Mouse (Mus musculus) bone marrow macrophage, adult 2 months (primary cell): Measurements from ENCODE around the gene 1110057P08Rik. TPM values are rescaled to one million over a fixed set of nuclear protein-coding genes. Genes with fewer than 3 reads are reported as not detected.
"Not testable (repeated sequence)": the region's sequence is repeated elsewhere in the genome, so short reads cannot be mapped to it uniquely, and the experiment has no call there.

ENCODE experiments used
- H3K27ac ChIP-seq: 2 replicates; pipeline ENCODE4 v1.5.1; 2012; ENCODE audit warnings: low read depth, low read length; ENCODE audit not compliant: insufficient read depth
- H3K4me1 ChIP-seq: 2 replicates; pipeline ENCODE4 v1.6.1; 2012; ENCODE audit warnings: low read length; ENCODE audit not compliant: control insufficient read depth, insufficient read depth
- H3K4me3 ChIP-seq: 2 replicates; pipeline ENCODE4 v1.5.1; 2012; ENCODE audit warnings: mild to moderate bottlenecking, low read length, moderate library complexity; ENCODE audit not compliant: insufficient read depth
- CTCF ChIP-seq: IDR thresholded peaks from 2 replicates; pipeline ENCODE4 v1.5.1; 2012; ENCODE audit warnings: low read depth, mild to moderate bottlenecking, low read length, moderate library complexity
- POLR2A ChIP-seq: IDR thresholded peaks from 2 replicates; pipeline ENCODE4 v1.6.1; 2012; ENCODE audit warnings: mild to moderate bottlenecking, low read depth, low read length, borderline replicate concordance
- polyA plus RNA-seq: library from polyadenylated mRNA; stranded (reverse); fragments of >200 nt; gene quantifications from 2 replicates; pipeline ENCODE4 v1.2.4, GENCODE M21; 2012; ENCODE audit not compliant: missing spikeins, insufficient read depth, insufficient read length

Gene 1110057P08Rik
- polyA plus RNA-seq, result not detected in 2 replicates

DNA sequence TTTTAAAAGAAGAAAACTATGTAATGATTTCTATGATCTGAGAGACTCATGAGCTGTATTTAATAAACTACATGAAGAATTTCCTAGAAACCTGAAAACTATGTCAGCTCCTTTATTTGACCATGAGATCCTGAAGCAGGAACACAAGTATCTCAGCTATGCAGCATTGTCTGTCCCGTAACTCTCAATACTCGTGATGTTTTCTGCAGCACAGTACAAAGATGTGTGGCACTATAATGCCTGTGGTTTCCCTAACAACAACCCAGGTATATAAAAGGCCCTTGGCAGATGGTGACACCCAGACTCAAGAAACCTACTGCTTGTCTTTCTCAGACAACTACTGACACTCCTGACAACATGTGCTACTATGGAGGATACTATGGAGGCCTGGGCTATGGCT is at the start of gene 1110057P08Rik:
1110057P08Rik (plus strand) TSS at position 301 of the 400 bp plus-strand sequence.
- H3K4me3 ChIP-seq, result no peak within 1 kb of the TSS
- no peak within 1 kb of the TSS for H3K27ac ChIP-seq
- TF ChIP-seq CTCF, result no peak
- no peak for TF ChIP-seq POLR2A

DNA sequence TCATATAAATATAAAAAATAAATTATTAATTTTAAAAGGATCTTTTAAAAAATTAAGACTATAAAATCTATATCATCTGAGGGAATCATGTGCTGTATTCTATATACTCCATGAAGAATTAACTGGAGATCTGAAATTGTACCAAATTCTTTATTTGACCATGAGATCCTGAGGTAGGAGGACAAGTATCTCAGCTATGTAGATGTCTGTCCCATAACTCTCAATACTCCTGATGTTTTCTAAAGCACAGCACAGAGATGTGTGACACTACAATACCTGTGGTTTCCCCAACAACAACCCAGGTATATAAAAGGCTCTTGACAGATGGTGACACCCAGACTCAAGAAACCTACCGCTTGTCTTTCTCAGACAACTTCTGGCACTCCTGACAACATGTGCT is 34.0 kb upstream of the 1110057P08Rik start, which contains the start of gene Gm6358:
Gm6358 (plus strand) TSS at position 301 of the 400 bp plus-strand sequence.
- TF ChIP-seq CTCF (no peak), POLR2A (no peak)
- Histone ChIP-seq H3K4me3 (no peak within 1 kb of the TSS), H3K4me1 (no peaks in the 10 kb centered on the region), H3K27ac (no peak within 1 kb of the TSS)

More for the DNA sequence above, at the start of gene 1110057P08Rik:
- no peaks in the 10 kb centered on the region for H3K4me1 ChIP-seq

DNA sequence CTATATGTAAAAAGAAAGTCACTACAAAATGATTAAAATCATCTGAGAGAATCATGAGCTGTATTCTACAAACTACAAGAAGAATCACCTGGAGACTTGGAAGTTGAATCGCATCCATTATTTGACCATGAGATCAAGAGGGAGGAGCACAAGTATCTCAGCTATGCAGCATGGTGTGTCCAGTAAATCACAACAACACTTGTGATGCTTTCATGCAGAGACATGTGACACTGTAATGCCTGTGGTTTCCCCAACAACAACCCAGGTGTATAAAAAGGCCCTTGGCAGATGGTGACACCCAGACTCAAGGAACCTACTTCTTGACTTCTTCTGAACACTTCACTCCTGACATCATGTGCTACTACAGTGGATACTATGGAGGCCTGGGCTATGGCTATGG is 23.7 kb upstream of the 1110057P08Rik start, which contains the start of gene Gm10061:
Gm10061 (plus strand) TSS at position 301 of the 400 bp plus-strand sequence.
- H3K27ac ChIP-seq, result no peak within 1 kb of the TSS
- no peaks in the 10 kb centered on the region for H3K4me1 ChIP-seq
- H3K4me3 ChIP-seq, result no peak within 1 kb of the TSS
- TF ChIP-seq CTCF (no peak), POLR2A (no peak)

DNA sequence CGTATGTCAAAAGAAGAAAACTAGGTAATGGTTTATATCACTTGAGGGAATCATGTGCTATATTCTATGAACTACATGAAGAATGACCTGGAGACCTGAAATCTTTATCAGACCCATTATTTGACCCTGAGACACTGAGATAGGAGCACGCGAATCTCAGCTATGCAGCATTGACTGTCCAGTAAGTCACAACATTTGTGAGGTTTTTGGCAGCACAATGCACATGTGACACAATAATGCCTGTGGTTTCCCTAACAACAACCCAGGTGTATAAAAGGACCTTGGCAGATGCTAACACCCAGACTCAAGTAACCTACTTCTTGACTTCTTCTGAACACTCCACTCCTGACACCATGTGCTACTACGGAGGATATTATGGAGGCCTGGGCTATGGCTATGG is 16.9 kb upstream of the 1110057P08Rik start, which contains the start of gene Gm9789:
Gm9789 (plus strand) TSS at position 301 of the 400 bp plus-strand sequence.
- no peak within 1 kb of the TSS for H3K4me3 ChIP-seq
- TF ChIP-seq CTCF (no peak), POLR2A (no peak)
- H3K4me1 ChIP-seq, result no peaks in the 10 kb centered on the region
- H3K27ac ChIP-seq, result no peak within 1 kb of the TSS

DNA sequence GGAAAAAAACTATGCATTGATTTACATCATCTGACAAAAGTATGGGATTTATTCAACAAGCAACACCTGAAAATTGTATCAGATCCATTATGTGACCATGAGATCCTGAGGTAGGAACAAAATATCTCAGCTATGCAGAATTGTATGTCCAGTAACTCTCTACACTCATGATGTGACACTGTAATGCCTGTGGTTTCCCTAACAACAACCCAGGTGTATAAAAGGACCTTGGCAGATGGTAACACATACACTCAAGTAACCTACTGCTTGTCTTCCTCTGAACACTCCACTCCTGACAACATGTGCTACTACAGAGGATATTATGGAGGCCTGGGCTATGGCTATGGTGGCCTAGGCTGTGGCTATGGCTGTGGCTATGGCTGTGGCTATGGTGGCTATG is 5.3 kb upstream of the 1110057P08Rik start, which contains the start of gene Gm7735:
Gm7735 (plus strand) TSS at position 301 of the 400 bp plus-strand sequence.
- H3K27ac ChIP-seq, H3K4me1 ChIP-seq: not testable (repeated sequence)

DNA sequence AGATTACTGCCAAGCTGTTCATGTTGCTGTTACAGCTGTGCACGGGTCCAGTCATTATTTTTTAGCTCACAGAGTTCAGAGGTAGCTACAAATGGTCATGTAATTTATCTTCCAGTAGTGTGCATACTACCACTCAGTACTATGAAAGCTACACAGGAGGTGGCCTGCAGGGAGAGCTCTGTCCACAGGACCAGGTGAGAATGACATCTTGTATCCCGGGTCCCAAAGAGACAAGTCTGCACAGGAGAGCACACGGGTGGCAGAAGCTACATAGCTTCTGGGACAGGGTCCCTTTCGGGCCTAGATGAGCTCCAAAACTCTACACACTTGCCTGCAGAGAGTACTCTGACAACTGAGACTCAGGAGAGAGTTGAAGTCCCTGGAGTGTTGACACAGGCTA is 14.1 kb downstream of the 1110057P08Rik start:
- TF ChIP-seq POLR2A (no peak), CTCF (no peak)
- H3K4me3 ChIP-seq, result no peak overlapping the region

More for the DNA sequence above, 5.3 kb upstream of the 1110057P08Rik start, which contains the start of gene Gm7735:
- not testable (repeated sequence) for H3K4me3 ChIP-seq

DNA sequence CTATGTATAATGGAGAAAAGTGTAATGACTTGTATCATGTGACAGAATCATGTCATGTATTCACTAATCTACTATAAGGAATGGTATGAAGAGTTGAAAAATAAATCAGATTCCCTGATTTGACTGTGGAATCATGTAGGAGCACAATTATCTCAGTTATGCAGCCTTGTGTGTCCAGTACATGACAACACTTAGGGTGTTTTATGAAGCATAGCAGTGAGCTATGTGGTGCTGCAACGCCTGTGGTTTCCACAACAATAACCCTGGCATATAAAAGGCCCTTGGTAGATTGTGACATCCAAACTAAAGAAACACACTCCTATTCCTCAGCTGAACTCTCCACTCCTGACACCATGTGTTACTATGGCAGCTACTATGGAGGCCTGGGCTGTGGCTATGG is 31.0 kb downstream of the 1110057P08Rik start, which contains the start of gene Krtap20-2:
Krtap20-2 (plus strand) TSS at position 301 of the 400 bp plus-strand sequence.
- TF ChIP-seq CTCF, result no peak
- no peak for TF ChIP-seq POLR2A
- H3K4me1 ChIP-seq, result no peaks in the 10 kb centered on the region

More for the DNA sequence above, 14.1 kb downstream of the 1110057P08Rik start:
- H3K4me1 ChIP-seq, result no peaks in the 10 kb centered on the region
- no peak overlapping the region for H3K27ac ChIP-seq

More for the DNA sequence above, 31.0 kb downstream of the 1110057P08Rik start, which contains the start of gene Krtap20-2:
- no peak within 1 kb of the TSS for H3K4me3 ChIP-seq
- H3K27ac ChIP-seq, result no peak within 1 kb of the TSS

Other genes starting within 250 kb of the 1110057P08Rik start
- gene Krtap19-9b, start 242.5 kb upstream of the 1110057P08Rik start, polyA plus RNA-seq, result not detected in 2 replicates
- gene Krtap16-3, start 211.9 kb upstream of the 1110057P08Rik start, polyA plus RNA-seq, result not detected in 2 replicates
- gene Krtap22-2, start 164.0 kb upstream of the 1110057P08Rik start, polyA plus RNA-seq, result not detected in 2 replicates
- gene Gm10229, start 159.5 kb upstream of the 1110057P08Rik start, polyA plus RNA-seq, result not detected in 2 replicates
- gene Krtap6-1, start 143.0 kb upstream of the 1110057P08Rik start, polyA plus RNA-seq, result not detected in 2 replicates
- not detected in 2 replicates for gene Gm10228, start 133.3 kb upstream of the 1110057P08Rik start, polyA plus RNA-seq
- gene Krtap6-5, start 126.9 kb upstream of the 1110057P08Rik start, polyA plus RNA-seq, result not detected in 2 replicates
- not detected in 2 replicates for gene 1110025L11Rik, start 110.7 kb upstream of the 1110057P08Rik start, polyA plus RNA-seq
- not detected in 2 replicates for gene Krtap6-3, start 90.7 kb upstream of the 1110057P08Rik start, polyA plus RNA-seq
- not detected in 2 replicates for gene Gm6358, start 33.9 kb upstream of the 1110057P08Rik start, polyA plus RNA-seq
- not detected in 2 replicates for gene Gm10061, start 23.6 kb upstream of the 1110057P08Rik start, polyA plus RNA-seq
- not detected in 2 replicates for gene Gm9789, start 16.8 kb upstream of the 1110057P08Rik start, polyA plus RNA-seq
- not detected in 2 replicates for gene Gm7735, start 5.2 kb upstream of the 1110057P08Rik start, polyA plus RNA-seq
- not detected in 2 replicates for gene Krtap20-2, start 31.1 kb downstream of the 1110057P08Rik start, polyA plus RNA-seq
- gene Krtap21-1, start 229.1 kb downstream of the 1110057P08Rik start, polyA plus RNA-seq, result not detected in 2 replicates
- gene Krtap6-2, start 245.4 kb downstream of the 1110057P08Rik start, polyA plus RNA-seq, result not detected in 2 replicates